Mouse (Mus musculus): ENCODE results near the gene Abcc4. TPM values are rescaled to one million over a fixed set of nuclear protein-coding genes. Genes with fewer than 3 reads are reported as not detected.

The Abcc4 gene
- total and polyA plus RNA-seq, 2 experiments from 2014 or later = 2.3 to 4.8 TPM

- H3K4me2 ChIP-seq (ENCODE audit: low read depth, low read length) = no peak overlapping the region
- ATAC-seq (no peak), DNase-seq (ENCODE audit: low spot score) (no peak)
- H3K4me1 ChIP-seq (ENCODE audit: insufficient read depth, low read length) = no peaks in the 10 kb centered on the region
- no peaks in the 10 kb centered on the region for H3K27me3 ChIP-seq (ENCODE audit: insufficient read depth, low read length)
- H3K9ac ChIP-seq (replicated peaks; ENCODE audit: low read length) = no peak overlapping the region
- 61% methylated on average over 8 of the region's 8 CpGs for WGBS
- H3K36me3 ChIP-seq (ENCODE audit: insufficient read depth, low read length) = no peaks in the 10 kb centered on the region
- no peak overlapping the region for H3K4me3 ChIP-seq (ENCODE audit: low read length)
- H3K27ac ChIP-seq = no peak overlapping the region
- TF ChIP-seq CTCF (IDR thresholded peaks at IDR 0.05; ENCODE audit: low read depth) = no peak
- no peaks in the 10 kb centered on the region for H3K9me3 ChIP-seq (ENCODE audit: low read length)
These were observed 76.4 kb downstream of the Abcc4 start for GRCm38 (mm10) chr14:118629649-118630048.

- TF ChIP-seq CTCF (IDR thresholded peaks at IDR 0.05; ENCODE audit: low read depth) = no peak
- Histone ChIP-seq H3K4me3 (ENCODE audit: low read length) (no peak overlapping the region), H3K4me2 (ENCODE audit: low read depth, low read length) (no peak overlapping the region), H3K27me3 (ENCODE audit: insufficient read depth, low read length) (no peaks in the 10 kb centered on the region), H3K36me3 (ENCODE audit: insufficient read depth, low read length) (no peaks in the 10 kb centered on the region), H3K27ac (no peak overlapping the region), H3K9ac (replicated peaks; ENCODE audit: low read length) (no peak overlapping the region), H3K9me3 (ENCODE audit: low read length) (no peaks in the 10 kb centered on the region), H3K4me1 (ENCODE audit: insufficient read depth, low read length) (no peaks in the 10 kb centered on the region)
- DNase-seq (ENCODE audit: low spot score) (no peak), ATAC-seq (no peak)
- 49% methylated on average over 3 of the region's 3 CpGs for WGBS
These were observed 84.6 kb downstream of the Abcc4 start for GRCm38 (mm10) chr14:118621449-118621789.

GRCm38 (mm10) chr14:118620773-118621448, 85.1 kb downstream of the Abcc4 start:
- DNase-seq (ENCODE audit: low spot score) (no peak), ATAC-seq (no peak)
- H3K27ac ChIP-seq = no peak overlapping the region
- no peak overlapping the region for H3K4me2 ChIP-seq (ENCODE audit: low read depth, low read length)
- no peak overlapping the region for H3K4me3 ChIP-seq (ENCODE audit: low read length)
- no peaks in the 10 kb centered on the region for H3K4me1 ChIP-seq (ENCODE audit: insufficient read depth, low read length)
- no peak overlapping the region for H3K9ac ChIP-seq (replicated peaks; ENCODE audit: low read length)
- WGBS = 78% methylated on average over 6 of the region's 6 CpGs
- no peak for TF ChIP-seq CTCF (IDR thresholded peaks at IDR 0.05; ENCODE audit: low read depth)
- H3K27me3 ChIP-seq (ENCODE audit: insufficient read depth, low read length) = no peaks in the 10 kb centered on the region
- H3K36me3 ChIP-seq (ENCODE audit: insufficient read depth, low read length) = no peaks in the 10 kb centered on the region
- H3K9me3 ChIP-seq (ENCODE audit: low read length) = no peaks in the 10 kb centered on the region

- Histone ChIP-seq H3K27me3 (ENCODE audit: insufficient read depth, low read length) (no peaks in the 10 kb centered on the region), H3K4me3 (ENCODE audit: low read length) (no peak overlapping the region), H3K9ac (replicated peaks; ENCODE audit: low read length) (no peak overlapping the region), H3K27ac (no peak overlapping the region), H3K36me3 (ENCODE audit: insufficient read depth, low read length) (no peaks in the 10 kb centered on the region), H3K4me2 (ENCODE audit: low read depth, low read length) (no peak overlapping the region), H3K9me3 (ENCODE audit: low read length) (no peaks in the 10 kb centered on the region), H3K4me1 (ENCODE audit: insufficient read depth, low read length) (no peaks in the 10 kb centered on the region)
- peak; percentile 87 for DNase-seq (ENCODE audit: low spot score)
- 62% methylated on average over 12 of the region's 12 CpGs for WGBS
- ATAC-seq = peak; percentile 88
- peak; percentile 89 for TF ChIP-seq CTCF (IDR thresholded peaks at IDR 0.05; ENCODE audit: low read depth)
These were observed 89.2 kb downstream of the Abcc4 start for GRCm38 (mm10) chr14:118616698-118617311.

- H3K36me3 ChIP-seq (ENCODE audit: insufficient read depth, low read length) = no peaks in the 10 kb centered on the region
- H3K4me2 ChIP-seq (ENCODE audit: low read depth, low read length) = no peak overlapping the region
- no peak overlapping the region for H3K9ac ChIP-seq (replicated peaks; ENCODE audit: low read length)
- DNase-seq (ENCODE audit: low spot score) (no peak), ATAC-seq (no peak)
- WGBS = 81% methylated on average over 9 of the region's 9 CpGs
- no peak for TF ChIP-seq CTCF (IDR thresholded peaks at IDR 0.05; ENCODE audit: low read depth)
- H3K27me3 ChIP-seq (ENCODE audit: insufficient read depth, low read length) = no peaks in the 10 kb centered on the region
- no peak overlapping the region for H3K4me3 ChIP-seq (ENCODE audit: low read length)
- no peaks in the 10 kb centered on the region for H3K4me1 ChIP-seq (ENCODE audit: insufficient read depth, low read length)
- H3K9me3 ChIP-seq (ENCODE audit: low read length) = no peaks in the 10 kb centered on the region
- H3K27ac ChIP-seq = no peak overlapping the region
These were observed 92.3 kb downstream of the Abcc4 start for GRCm38 (mm10) chr14:118613734-118614133.

GRCm38 (mm10) chr14:118611714-118612113, 94.3 kb downstream of the Abcc4 start:
- no peak for TF ChIP-seq CTCF (IDR thresholded peaks at IDR 0.05; ENCODE audit: low read depth)
- no peaks in the 10 kb centered on the region for H3K9me3 ChIP-seq (ENCODE audit: low read length)
- ATAC-seq = no peak
- DNase-seq (ENCODE audit: low spot score) = no peak
- no peaks in the 10 kb centered on the region for H3K4me1 ChIP-seq (ENCODE audit: insufficient read depth, low read length)
- H3K9ac ChIP-seq (replicated peaks; ENCODE audit: low read length) = no peak overlapping the region
- no peaks in the 10 kb centered on the region for H3K27me3 ChIP-seq (ENCODE audit: insufficient read depth, low read length)
- H3K27ac ChIP-seq = no peak overlapping the region
- no peak overlapping the region for H3K4me2 ChIP-seq (ENCODE audit: low read depth, low read length)
- 86% methylated on average over 17 of the region's 17 CpGs for WGBS
- H3K4me3 ChIP-seq (ENCODE audit: low read length) = no peak overlapping the region
- no peaks in the 10 kb centered on the region for H3K36me3 ChIP-seq (ENCODE audit: insufficient read depth, low read length)

- no peak overlapping the region for H3K9ac ChIP-seq (replicated peaks; ENCODE audit: low read length)
- no peak overlapping the region for H3K4me3 ChIP-seq (ENCODE audit: low read length)
- H3K27me3 ChIP-seq (ENCODE audit: insufficient read depth, low read length) = no peaks in the 10 kb centered on the region
- no peak overlapping the region for H3K27ac ChIP-seq
- ATAC-seq (no peak), DNase-seq (ENCODE audit: low spot score) (no peak)
- TF ChIP-seq CTCF (IDR thresholded peaks at IDR 0.05; ENCODE audit: low read depth) = no peak
- no peak overlapping the region for H3K4me2 ChIP-seq (ENCODE audit: low read depth, low read length)
- WGBS = 97% methylated on average over 11 of the region's 11 CpGs
- H3K4me1 ChIP-seq (ENCODE audit: insufficient read depth, low read length) = no peaks in the 10 kb centered on the region
- no peaks in the 10 kb centered on the region for H3K9me3 ChIP-seq (ENCODE audit: low read length)
- no peaks in the 10 kb centered on the region for H3K36me3 ChIP-seq (ENCODE audit: insufficient read depth, low read length)
These were observed 95.2 kb downstream of the Abcc4 start for GRCm38 (mm10) chr14:118610786-118611185.
